Mouse (Mus musculus): Measurements from ENCODE around the gene Zfp992.
"Not testable (repeated sequence)": the region's sequence is repeated elsewhere in the genome, so short reads cannot be mapped to it uniquely, and the experiment has no call there.

Zfp992 gene

DNA sequence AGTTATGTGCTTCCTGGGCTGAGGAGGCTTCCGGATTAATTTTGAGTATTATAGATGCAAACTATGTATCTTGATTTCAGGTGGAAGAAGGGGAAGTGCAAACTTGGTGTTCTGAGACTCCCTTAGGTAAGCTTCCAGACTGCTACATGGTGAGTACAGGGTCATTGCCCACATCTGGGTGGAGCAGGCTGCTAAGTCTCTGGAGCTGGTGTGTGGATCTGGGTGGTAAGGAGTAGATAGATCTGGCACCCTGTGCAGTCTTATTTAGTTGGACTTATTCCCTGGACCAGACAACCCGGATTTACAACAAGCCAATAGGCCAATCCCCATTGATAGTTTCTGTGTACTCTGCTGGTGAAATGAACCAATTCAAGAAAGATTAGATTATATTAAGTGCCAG is at the start of gene Zfp992:
Gene Zfp992 (plus strand): TSS at position 74 of the 400 bp plus-strand sequence.
- not testable (repeated sequence) for DNase-seq (ENCODE audit: low read depth in 1 of 2, low spot score in 2 of 2)

DNA sequence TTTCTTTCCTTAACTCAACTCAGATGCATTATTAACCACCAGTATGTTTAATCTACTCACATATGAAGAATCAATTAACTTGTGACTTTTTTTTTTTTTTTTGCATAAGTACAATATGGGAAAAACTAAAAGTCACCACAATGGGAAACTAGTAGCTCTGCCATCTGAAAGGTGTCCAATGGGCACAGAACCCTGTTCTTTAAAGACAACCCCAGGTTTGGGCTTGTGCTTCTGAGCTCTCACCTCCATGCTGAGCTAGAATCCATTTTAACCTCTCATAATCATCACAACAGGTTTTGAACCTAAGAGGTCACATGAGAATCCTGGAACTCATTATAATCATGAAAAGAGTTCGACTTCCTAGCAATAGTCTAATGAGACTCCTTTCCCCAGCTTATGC is 19.4 kb upstream of the Zfp992 start:
- not testable (repeated sequence) for DNase-seq (ENCODE audit: low read depth in 1 of 2, low spot score in 2 of 2)

DNA sequence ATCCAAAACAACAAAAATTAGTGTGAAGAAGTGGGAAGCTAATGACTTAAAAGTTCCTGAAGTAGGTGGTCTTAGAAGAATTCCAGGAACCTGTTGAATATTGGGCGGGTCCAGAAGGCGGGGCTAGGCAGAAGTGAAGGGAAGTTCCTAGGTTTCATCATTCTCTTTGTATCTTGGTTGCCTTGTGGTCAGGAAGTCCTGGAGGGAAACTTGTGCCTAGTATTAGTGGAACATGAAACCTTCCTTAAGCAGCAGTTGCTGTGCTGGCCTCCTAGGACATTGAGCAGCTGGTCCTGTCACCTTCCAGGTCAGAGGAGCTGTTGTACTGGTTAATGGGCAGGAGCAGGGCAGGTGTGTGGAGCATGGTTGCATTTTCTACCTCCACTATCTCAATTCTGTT is 17.9 kb upstream of the Zfp992 start:
- not testable (repeated sequence) for DNase-seq (ENCODE audit: low read depth in 1 of 2, low spot score in 2 of 2)

DNA sequence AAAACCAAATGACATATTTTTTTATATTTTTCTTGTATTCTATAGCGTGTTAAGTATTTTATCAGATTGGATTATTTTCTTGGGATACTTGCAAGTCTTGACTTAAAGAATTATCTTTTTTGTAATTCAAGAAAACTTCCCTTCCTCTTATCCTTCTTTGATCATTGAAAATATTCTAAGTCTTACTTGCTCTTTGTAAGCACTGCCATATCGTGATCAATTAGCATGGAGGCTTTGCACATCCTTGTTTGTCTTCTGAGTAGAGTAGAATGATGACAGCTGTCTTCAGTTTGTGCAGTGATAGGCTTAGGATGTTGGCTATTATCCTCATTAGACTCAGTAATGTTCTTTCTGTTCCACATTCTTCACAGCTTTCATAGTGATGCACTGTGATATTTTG is 13.3 kb upstream of the Zfp992 start:
- not testable (repeated sequence) for DNase-seq (ENCODE audit: low read depth in 1 of 2, low spot score in 2 of 2)

DNA sequence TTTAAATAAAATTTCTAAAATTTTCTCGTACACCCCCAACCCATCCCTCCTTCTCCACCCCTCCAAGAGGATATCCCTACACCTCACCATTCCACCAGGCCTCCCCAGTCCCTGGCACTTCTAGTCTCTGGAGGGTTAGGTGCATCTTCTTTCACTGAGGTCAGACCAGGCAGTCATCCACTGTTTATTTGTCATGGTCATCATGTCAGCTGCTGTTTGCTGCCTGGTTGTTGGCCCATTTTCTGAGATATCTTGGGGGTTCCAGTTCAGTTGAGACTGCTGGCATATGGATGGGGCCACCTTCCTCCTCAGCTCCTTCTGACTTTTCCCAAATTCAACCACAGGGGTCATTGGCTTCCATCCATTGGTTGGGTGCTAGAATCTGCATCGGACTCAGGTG is 11.6 kb upstream of the Zfp992 start:
- DNase-seq (ENCODE audit: low read depth in 1 of 2, low spot score in 2 of 2): not testable (repeated sequence)

DNA sequence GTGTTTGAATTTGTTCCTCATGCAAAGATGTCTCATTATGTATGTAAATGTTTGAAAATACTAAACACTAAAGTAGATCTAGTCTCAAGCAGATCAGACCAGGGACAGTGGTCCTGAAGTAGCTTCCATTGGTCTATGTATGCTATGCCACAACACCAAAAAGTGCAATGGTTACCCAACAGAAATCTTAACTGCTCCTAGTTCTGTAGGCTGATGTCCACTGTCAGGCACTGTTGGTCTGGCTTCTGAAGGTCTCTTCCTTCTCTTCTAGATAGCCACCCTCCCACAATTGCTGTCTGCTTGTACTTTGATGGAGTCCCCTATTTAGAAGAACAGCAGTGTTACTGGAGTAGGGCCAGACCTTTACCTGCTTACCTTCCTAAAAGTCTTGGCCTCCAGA is 4.5 kb upstream of the Zfp992 start:
- DNase-seq (ENCODE audit: low read depth in 1 of 2, low spot score in 2 of 2): not testable (repeated sequence)

DNA sequence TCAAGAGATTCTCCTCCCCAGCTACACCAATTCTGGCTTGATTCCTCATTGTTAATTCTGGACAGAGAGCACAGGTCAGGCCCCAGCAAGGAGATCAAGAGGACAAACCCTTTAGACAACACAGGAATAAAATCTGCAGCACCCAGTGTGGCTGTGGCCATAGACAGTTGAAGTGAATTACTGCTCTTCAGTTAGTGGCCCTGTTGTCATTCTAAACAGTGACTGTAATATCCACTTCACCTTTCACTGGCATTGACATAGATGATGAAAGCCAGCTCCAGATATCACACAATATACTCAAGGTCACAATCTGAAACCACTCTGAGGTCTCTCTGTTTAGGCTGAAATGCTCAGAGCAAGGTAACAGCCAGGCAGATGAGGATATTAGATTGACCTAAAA is 3.7 kb upstream of the Zfp992 start:
- not testable (repeated sequence) for DNase-seq (ENCODE audit: low read depth in 1 of 2, low spot score in 2 of 2)

DNA sequence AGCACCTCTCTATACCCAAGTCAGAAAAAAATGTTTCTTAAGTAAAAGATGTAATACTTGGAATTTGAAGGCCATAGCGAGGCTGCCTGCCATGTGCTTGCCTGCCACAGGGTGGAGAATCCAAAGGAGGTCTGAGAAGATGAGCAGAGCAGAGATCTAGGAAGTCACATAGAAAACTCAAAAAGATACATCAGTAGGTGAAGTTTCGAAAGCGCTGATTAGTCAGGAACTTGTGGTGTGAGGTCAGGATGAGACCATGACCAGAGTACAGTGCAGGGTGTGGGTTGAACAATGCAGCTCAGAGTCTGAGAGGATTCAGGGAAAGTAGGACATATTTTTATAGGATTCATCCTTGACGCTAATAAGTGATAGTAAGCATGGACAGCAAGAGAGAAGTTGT is 2.7 kb upstream of the Zfp992 start:
- not testable (repeated sequence) for DNase-seq (ENCODE audit: low read depth in 1 of 2, low spot score in 2 of 2)

DNA sequence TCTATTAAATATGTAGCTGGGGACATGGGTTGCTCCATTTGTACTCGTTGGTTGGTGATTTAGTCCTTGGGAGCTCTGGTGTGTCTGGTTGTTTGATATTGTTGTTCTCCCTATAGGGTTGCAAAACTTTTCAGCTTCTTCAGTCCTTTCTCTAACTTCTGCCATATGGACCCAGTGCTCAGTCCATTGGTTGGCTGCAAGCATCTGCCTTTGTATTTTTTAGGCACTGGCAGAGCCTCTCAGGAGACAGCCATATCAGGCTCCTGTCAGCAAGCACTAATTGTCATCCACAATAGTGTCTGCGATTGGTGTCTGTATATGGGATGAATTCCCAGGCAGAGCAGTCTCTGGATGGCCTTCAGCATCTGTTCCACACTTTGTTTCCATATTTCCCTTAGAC is 1.8 kb upstream of the Zfp992 start:
- DNase-seq (ENCODE audit: low read depth in 1 of 2, low spot score in 2 of 2): not testable (repeated sequence)

DNA sequence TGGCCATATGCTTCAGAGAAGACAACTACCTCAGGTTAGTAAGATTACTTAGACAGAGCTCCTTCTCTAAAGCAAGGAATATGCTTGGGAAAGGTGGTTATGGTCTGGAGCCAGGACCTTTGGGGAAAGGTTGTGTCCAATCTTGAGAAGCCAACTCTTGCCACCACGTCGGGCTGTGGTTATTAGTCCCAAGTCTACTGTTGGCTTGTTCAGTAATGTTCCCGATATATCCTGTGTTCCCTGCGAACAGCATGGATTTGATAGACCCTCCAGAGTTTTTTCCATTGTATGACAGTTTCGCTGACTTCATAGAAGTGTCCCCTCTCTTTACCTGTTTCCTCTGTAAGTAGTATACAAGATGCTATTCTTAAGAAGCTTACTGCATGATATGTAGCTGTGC is 888 bp downstream of the Zfp992 start:
- DNase-seq (ENCODE audit: low read depth in 1 of 2, low spot score in 2 of 2): not testable (repeated sequence)

DNA sequence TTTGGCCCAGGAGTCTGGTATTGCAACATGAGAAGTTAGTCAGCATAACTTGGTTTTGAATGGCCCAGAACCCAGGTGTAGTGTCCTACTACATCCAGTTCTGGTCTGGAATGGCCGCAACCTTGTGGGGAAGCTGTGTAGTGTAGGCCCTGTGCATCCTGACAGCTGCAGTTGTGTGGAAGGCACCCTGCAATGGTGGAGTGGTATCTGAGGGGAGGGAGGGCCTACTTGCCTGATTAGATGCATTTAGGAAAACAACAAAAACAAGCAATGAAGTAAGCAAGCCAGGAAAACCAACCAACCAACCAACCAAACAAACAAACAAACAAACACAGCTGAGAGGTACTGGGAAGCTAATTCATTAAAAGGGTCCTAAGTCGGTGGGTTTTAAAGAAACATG is 3.8 kb downstream of the Zfp992 start:
- not testable (repeated sequence) for DNase-seq (ENCODE audit: low read depth in 1 of 2, low spot score in 2 of 2)

DNA sequence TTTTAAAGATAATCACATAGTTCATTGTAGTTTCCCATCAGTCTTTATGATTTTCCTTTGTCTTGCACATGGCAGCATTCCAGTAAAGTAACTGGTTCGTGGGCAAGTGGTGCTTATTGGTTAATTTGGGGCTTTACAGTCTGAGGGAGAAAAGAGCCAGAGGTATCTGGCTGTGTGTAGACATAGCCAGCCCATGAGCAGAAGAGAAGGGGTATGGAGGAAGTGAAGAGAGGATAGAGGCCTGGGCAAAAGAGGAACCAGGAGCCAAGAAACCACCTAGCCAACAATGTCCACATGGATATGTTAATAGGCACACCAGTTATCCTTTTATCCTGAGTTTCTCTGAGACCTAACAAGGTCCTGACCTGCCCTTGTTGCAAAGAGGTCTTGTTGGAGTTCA is 5.3 kb downstream of the Zfp992 start:
- not testable (repeated sequence) for DNase-seq (ENCODE audit: low read depth in 1 of 2, low spot score in 2 of 2)

DNA sequence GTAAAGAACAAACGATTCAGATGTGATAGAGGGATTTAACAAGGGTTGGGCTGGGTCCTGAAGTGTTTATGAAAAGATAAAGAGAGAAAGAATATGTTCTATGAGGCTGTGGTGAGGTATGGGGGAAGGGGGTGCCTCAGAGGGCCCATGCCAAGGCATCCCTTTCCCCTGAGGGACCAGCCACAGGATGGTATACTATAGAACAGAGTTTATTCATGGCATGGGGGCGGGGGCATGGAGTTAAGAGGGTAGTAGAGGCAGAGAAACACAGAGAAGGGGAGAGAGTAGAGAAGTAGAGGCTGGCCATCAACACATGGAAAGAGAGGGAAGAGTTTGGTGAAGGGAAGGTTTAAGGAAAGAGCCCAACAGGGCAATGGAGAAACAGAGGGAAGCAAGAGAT is 6.1 kb downstream of the Zfp992 start:
- no peak for DNase-seq (ENCODE audit: low read depth in 1 of 2, low spot score in 2 of 2)

DNA sequence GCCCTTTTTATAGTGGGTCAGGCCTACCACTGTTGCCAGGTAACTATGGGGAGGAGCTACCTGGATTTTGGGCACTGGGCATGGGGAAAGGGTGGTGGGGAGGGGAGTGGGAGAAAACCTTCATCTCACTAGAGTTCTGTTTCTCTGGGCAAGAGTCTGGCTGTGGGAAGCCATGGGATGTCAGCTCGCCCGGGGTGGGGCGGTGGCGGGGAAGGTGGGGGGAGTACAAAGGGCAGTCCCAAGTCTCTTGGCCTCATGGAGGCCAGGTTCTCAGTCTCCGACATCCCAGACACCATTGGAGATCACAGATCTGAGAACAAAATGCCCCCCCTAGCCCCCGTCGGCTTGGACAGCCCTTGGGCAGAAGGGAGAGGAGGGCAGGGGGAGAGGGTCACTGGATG is 6.5 kb downstream of the Zfp992 start:
- no peak for DNase-seq (ENCODE audit: low read depth in 1 of 2, low spot score in 2 of 2)

DNA sequence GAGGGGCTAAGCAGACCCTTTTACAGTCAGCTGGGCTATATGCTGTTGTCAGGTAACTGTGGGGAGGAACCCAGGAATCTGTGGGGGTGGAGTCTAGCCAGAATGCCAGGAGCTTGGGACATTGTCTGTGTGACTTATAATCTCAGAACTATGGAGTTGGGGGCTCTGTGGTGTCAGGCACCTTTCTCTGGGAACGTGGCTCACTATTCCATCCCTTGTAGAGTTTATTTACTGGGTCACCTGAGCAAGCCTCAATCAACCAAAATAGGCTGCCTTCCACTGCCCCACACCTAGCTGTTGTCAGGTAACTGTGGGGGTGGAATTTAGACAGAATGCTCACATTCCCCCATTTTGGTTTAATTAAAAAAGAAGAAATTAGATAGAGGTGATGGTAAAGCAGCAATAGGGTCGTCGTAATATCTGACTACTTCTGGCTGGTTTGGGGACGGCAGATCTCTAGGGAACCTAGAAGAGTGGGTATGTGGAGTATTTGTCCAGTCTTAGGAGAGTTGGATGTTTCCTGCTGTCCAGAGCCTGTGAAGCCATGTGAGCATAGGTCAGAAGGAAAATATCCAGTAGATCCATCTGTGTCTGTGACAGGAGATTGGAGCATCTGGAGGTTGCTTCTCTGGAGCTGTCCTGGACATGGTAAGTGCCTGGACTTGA is 7.4 kb downstream of the Zfp992 start:
- no peak for DNase-seq (ENCODE audit: low read depth in 1 of 2, low spot score in 2 of 2)

DNA sequence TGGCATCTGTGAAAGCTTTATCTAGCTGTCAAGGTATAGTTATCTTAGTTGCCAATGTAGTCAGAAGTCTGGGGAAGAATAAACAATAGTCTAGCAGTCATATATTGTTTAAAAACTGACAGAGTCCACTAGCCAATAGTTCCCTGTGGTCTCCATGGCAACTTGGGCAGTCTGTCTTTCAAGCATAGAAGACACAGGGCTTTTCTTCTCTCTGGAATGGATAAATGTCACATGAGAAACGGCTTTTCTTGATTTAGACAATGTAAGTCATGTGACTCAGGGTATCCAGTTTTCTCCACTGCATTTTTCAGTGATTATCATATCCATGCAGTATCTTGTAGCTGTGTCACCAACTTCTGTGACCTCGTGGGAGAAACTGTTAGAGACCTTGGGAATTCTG is 8.3 kb downstream of the Zfp992 start:
- DNase-seq (ENCODE audit: low read depth in 1 of 2, low spot score in 2 of 2): no peak

DNA sequence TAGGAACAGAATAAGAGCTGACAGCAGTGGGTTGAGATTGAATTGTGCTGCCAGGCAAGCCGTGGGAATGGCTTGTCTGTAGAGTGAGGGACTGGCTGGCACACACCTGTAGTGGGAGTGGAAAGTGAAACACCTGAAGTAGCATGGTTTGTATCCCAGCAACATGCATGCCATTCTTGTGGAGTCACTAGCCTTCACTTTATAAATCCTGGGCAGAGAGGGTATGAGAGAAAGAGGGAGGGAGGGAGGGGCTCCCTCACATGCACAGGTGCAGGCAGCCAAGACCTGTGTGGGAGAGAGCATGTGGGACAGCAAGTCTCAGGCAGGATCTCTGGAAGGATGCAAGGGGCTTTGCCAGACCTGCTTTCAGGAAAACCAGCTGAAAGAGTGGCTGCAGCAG is 8.9 kb downstream of the Zfp992 start:
- DNase-seq (ENCODE audit: low read depth in 1 of 2, low spot score in 2 of 2): no peak

DNA sequence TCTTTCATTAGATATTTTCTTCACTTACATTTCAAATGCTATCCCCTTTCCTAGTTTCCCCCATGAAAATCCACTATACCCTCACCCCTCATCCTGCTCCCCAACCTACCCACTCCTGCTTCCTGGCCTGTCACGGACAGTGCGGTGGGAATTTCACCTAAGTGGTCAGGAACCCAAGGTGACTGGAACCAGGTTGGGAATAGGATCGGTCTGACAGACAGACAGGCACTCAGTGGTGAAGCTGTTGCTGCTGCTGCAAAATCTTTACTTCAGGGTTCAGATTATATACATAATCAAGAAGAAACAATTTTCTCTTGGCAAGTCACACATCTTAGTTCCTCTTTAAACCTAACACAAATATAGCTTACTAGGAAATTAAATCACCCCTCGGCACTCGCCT is 11.0 kb downstream of the Zfp992 start:
- not testable (repeated sequence) for DNase-seq (ENCODE audit: low read depth in 1 of 2, low spot score in 2 of 2)

DNA sequence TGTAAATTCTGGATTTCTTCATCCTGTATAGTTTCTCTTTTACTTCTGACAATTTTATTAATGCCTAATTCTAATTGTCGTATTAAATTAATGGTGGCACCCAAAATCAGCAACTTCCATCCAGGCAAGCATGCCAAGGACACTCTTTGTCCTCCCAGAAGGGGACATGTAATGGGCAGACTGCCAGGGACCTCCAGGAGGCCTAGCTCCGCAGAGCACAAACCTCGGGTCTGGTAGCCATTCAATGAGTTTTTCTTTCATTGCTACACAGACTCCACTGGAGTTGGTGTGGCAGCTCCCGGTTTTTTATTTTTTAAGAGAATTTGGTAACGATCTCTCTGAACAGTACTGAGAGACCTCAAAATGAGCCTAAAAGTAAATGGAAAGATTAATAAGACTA is 11.9 kb downstream of the Zfp992 start:
- not testable (repeated sequence) for DNase-seq (ENCODE audit: low read depth in 1 of 2, low spot score in 2 of 2)

DNA sequence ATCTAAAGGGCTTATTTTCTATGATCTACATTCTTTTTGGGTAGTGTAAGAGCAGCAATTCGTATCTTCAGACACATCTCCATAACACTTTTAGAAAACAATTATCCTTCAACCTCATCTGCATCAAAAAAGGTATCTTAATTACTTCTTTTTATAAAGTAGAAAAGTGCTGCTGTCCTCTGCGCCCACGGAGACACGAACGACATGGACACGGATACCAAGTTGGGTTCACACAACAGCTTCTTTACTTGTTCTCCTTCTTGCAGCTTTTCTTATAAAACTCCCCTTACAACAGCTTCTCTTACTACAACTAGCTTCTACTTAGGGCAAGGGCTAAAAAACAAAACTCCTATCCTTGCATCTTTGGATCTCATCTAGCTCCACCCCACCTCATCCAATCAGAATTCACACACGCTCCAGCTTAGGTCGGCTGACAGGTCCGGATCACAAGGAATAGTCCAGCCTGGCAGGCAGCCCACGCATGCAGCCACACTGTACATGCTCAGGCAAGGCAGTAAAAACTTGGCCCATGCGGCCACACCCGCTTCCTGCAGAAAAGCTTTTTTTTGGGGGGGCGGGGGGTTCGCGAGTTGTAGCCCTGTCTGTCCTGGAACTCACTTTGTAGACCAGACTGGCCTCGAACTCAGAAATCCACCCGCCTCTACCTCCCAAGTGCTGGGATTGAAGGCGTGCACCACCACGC is 15.0 kb downstream of the Zfp992 start:
- not testable (repeated sequence) for DNase-seq (ENCODE audit: low read depth in 1 of 2, low spot score in 2 of 2)

DNA sequence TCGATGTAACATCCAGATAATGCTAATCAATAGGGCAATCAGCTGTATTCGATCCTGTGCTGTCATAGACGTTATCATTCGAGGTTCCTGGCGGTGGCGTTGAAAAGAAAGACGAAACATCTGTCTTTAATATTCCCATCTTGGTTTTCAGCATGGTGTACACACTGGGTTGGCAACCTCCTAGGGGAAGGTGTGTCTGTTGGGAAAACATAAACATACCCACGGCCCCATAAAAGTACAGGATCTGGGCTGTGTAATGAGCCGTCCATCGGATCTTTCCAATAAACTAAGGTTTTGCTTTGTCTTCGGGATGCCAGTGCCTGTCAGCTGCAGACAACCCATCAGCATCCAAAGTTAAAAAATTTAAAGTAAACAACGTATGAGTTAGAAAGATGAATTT is 21.2 kb downstream of the Zfp992 start:
- not testable (repeated sequence) for DNase-seq (ENCODE audit: low read depth in 1 of 2, low spot score in 2 of 2)

DNA sequence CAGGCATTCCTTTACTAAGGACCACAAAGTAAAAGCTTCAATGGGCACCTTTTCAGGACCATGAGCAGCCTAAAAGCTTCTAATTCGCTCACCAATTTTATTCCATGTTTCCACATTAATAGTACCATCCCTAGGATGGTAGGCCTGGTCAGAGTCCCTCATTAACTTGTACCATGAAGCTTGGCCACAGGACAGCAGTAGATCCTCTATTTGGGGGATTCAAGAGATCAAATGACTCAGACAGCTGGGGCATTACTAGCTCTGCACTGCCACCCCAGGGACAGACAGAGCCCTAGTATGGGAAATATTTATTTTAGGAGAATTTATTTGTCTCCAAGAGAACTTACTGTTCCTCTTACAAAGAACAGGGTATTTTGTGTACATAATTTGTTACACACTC is 25.4 kb downstream of the Zfp992 start:
- DNase-seq (ENCODE audit: low read depth in 1 of 2, low spot score in 2 of 2): not testable (repeated sequence)
